22 mouse cellular contexts compared by ENCODE assay signal in genomic region chr5:50990822-50991537, GRCm38 (mm10).
DNase-seq lines count a peak whose midpoint lies in the region; ATAC-seq and TF ChIP-seq lines count a peak whose summit lies in the region.
"Had no signal": no experiment of that assay in that cellular context is flagged by ENCODE, and none has a peak within 500 bp of the region (broad histone marks: within the 10 kb centered on the region; RNA-seq: fewer than 3 reads in every experiment).

No protein-coding gene starts in this region.

- H3K27me3 ChIP-seq in myocyte (ENCODE audit: control insufficient read depth, insufficient read depth, insufficient read length) = no peaks in the 10 kb centered on the region
- H3K27me3 ChIP-seq: forebrain, embryonic 13.5 days; hindbrain, embryonic 13.5 days; intestine, embryonic 15.5 days had no signal

- no peak for TF ChIP-seq POLR2A in myocyte (IDR thresholded peaks at IDR 0.05; ENCODE audit: insufficient read length, low read depth)

- peak overlapping the region; percentile 56 for H3K4me2 ChIP-seq in myocyte (ENCODE audit: low read depth)
- H3K4me2 ChIP-seq: forebrain, embryonic 13.5 days; hindbrain, embryonic 13.5 days; intestine, embryonic 15.5 days had no signal

- H3ac ChIP-seq in myocyte (ENCODE audit: control insufficient read depth, insufficient read length) = no peak overlapping the region

- DNase-seq in 3134 (ENCODE audit: extremely low read depth, insufficient read length, low spot score) = peak; percentile 15
- DNase-seq in 3T3-L1 (ENCODE audit: low read depth, low spot score) = peak; percentile 86
- peak; percentile 17 for DNase-seq in Muller cell, postnatal 12 days (ENCODE audit: inconsistent ontology term)
- DNase-seq in embryo, embryonic 11 days = no peak
- DNase-seq in kidney, adult 18-20 months = no peak
- DNase-seq: adrenal gland, postnatal 10 days; cerebellum, adult 18-20 months; cerebellum, adult 9-11 months; cerebellum, postnatal 36 days; gastrocnemius, postnatal 10 days; heart, adult 18-20 months; heart, postnatal 10 days; heart, postnatal 4 days; kidney, adult 2 months had no signal

- H3K36me3 ChIP-seq in myocyte (ENCODE audit: control insufficient read depth, insufficient read depth) = no peaks in the 10 kb centered on the region
- H3K36me3 ChIP-seq: embryonic facial prominence, embryonic 10.5 days; G1E; heart, embryonic 10.5 days; hindbrain, embryonic 13.5 days; intestine, embryonic 15.5 days had no signal

- H3K4me3 ChIP-seq in myocyte = no peak overlapping the region
- H3K4me3 ChIP-seq: embryonic facial prominence, embryonic 10.5 days; forebrain, embryonic 13.5 days; heart, embryonic 10.5 days; hindbrain, embryonic 13.5 days; intestine, embryonic 15.5 days had no signal

- H3K79me2 ChIP-seq in myocyte (ENCODE audit: control insufficient read depth, insufficient read depth) = no peaks in the 10 kb centered on the region

- no peak for ATAC-seq in activated CD4-positive, CD25-positive, alpha-beta regulatory T cell, adult 4 months
- ATAC-seq: forebrain, embryonic 13.5 days; intestine, embryonic 15.5 days had no signal

TF ChIP-seq in myocyte, 11 proteins besides CTCF, POLR2A, EP300 and RAD21:
- no peak for TF ChIP-seq CEBPB (IDR thresholded peaks at IDR 0.05; ENCODE audit: insufficient read depth, poor library complexity, severe bottlenecking)

Comparison
In these comparisons a context has a peak if more than half of its experiments do, and no peak if none do; other contexts are left out.
1. DNase-seq: peak in 3134 (single experiment), 3T3-L1 (single experiment) and Muller cell, postnatal 12 days (single experiment); none in embryo, embryonic 11 days (single experiment) and kidney, adult 18-20 months (single experiment).